Mouse (Mus musculus) bone marrow, adult 2 months (tissue): Measurements from ENCODE around the gene Fndc10.

ENCODE experiments used
- CTCF ChIP-seq: fragments of 200-500 bp; IDR thresholded peaks from 2 replicates; pipeline ENCODE4 v1.5.1; 2011; ENCODE audit warnings: low read length, control low read depth; ENCODE audit not compliant: control insufficient read depth, insufficient read depth
- POLR2A ChIP-seq: fragments of 200-500 bp; IDR thresholded peaks from 2 replicates; pipeline ENCODE4 v1.6.1; 2011; ENCODE audit warnings: low read depth, mild to moderate bottlenecking, control low read depth, low read length, borderline replicate concordance; ENCODE audit not compliant: control insufficient read depth

DNA sequence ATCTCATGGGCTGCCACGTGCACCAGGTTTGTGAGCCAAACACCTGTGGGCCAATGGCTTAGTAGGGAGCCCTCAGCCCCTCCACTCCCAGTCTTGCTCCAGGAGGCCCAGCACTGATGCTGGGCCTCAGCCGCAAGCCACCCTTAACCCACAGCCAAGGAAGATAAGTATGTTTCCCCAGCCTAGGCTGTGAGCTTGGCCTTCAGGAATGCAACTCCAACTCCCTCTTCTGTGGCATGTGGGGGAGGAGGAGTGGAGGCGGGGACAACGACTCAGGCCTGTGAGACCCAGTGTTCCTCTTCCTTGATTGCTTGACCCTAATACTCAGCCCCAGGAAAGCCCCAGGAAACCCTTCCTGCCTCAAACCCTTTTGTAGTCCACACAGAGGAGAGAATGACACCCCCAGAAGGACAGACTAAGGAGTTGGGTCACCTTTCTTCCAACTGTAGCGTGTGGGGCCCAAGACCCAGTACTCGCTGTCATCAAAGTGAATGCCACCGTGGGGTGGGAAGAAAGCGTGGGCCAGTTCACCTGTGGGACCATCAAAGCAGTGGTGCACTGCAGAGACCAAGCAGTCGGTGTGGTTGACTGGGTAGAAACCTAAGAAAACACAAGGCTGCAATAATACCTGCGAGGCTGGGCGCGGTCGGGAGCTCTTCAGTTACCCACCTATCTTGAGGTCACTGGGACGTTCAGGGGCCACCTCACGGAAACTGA is 42.4 kb upstream of the Fndc10 start:
- TF ChIP-seq POLR2A (no peak), CTCF (no peak)
